Mouse (Mus musculus) gastrocnemius, adult 18-20 months (tissue): Measurements from ENCODE around the gene Atp6v0c. TPM values are rescaled to one million over a fixed set of nuclear protein-coding genes. Genes with fewer than 3 reads are reported as not detected.
A peak's percentile ranks its signal among the peaks of the same experiment; 100 is the strongest.

Experiments used
- DNase-seq: peaks from one replicate; pipeline ENCODE4 v3.0.0; 2021; ENCODE audit warnings: low spot score
- long read RNA-seq, 2 experiments: library from polyadenylated mRNA; stranded (forward); transcript quantifications; one replicate each; pipeline ENCODE4 v2.0.0; 2021
- total RNA-seq, 2 experiments: library from RNA; stranded (reverse); gene quantifications; 2 replicates each; pipeline ENCODE4 v1.2.3; 2021

Atp6v0c gene
- 100 to 1,000 TPM; 151 to 164 TPM for total RNA-seq
- long read RNA-seq, experiment 1, transcript Atp6v0c-201 (3 exons, 1,183 nt): major isoform, 172 of 177 reads
- long read RNA-seq, experiment 1, partial matches to known transcripts: 1 of 177 reads
- long read RNA-seq, experiment 1, other reads (novel, unspliced or antisense): 2 of 177 reads
- long read RNA-seq, experiment 2, transcript Atp6v0c-201 (3 exons, 1,183 nt): major isoform, 173 of 182 reads
- long read RNA-seq, experiment 2, partial matches to known transcripts: 4 of 182 reads
- long read RNA-seq, experiment 2, other reads (novel, unspliced or antisense): 4 of 182 reads

DNA sequence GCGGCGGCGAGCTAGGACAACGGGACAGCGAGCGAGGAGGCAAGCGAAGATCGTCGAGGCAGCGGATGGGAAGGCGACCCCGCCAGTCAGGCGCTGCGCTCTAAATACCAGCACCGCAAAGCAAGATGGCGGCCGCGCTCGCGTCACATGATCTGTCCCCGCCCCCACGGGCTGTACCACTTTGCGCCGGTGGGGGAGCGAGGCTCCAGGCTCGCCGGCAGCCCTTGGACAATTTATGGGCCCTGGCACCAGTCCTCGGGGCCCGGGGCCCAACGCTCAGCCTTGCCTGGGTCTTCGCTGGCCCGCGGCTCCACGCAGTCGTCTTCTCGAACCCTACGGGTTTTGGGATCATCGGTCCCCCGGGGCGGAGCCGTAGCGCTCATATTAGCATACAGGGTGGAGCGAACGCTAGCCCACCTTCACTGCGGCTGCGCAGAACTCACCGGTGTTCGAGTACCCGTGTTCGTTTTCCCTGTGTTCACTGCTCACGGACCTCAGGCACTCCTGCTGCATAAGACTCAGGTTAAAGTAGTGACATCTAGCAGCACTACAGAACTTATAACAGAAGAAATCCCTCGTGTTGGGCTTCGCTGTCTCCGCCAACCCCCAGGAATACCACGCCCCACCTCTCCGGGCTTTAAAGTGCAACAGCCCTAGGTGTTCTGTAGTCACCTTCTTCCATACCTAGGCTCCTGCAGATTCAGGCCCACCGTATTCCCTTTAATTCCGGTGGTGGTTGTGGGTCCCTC lies at the start of gene Atp6v0c:
TSS of gene Atp6v0c (minus strand) at position 386 of the 749 bp plus-strand sequence.
- peak; percentile 95 for DNase-seq

DNA sequence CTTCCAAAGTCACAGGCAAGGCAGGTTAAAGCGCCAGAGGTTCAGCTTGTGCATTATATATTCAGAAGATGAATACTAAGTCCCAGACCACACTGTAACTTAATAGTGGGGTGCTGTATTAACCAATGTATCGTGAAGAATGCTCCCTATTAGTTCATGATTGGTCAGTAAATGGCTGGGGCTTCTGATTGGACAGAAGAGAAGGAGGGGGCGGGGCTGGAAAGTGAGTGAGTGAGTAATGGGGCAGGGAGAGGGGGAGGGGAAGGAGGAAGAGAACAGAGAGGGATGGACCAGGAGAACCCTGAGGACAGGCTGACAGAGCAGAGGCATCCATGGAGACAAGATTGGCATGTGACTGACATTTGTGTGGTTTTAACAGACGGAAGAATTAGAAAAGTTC lies 47.3 kb upstream of the Atp6v0c start:
- no peak for DNase-seq

DNA sequence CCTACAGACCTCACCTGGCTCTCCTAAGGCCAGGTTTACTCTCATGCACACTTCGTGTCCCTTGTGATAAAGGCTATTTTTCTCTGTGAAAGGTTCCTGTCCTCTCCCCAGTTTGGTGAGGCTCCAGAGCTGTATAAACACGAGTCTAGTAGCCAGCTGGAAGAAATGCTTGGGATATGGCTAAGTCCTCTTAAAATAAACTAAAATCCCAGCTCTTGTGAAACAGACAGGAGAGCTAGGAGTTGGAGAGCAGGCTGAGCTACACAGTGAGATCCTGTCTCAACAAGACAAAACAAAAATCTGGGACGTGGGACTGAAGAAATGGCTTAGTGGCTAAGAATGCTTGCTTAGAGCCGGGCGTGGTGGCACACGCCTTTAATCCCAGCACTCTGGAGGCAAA lies 43.7 kb upstream of the Atp6v0c start:
- DNase-seq: no peak

DNA sequence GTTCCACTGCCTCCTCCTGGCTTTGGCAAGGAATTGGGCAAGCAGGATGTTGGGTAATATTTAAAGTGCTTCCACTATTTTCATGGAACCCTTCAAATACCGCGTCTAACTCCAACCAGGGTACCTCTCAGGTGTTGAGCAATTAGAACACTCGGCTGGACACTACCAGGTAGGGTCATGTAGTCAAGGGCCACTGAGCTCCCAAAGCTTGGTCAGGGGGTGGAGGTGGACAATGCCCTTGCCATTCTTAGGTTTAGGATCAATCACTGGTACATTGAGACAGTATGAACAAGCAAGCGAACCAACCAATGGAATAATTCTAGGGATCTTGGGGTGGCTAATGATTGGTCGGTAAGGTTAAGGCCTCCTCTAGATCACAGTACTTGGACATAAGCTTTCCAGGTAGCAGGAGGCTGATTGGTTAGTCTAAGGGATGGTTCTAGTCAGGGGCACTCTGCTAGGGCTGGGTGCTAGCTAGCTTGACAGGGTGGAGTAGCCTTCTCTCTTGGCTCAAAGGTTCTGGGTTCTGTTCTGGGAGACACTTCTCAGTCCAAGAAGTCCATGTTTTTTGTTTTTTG lies 43.0 kb upstream of the Atp6v0c start:
- no peak for DNase-seq

DNA sequence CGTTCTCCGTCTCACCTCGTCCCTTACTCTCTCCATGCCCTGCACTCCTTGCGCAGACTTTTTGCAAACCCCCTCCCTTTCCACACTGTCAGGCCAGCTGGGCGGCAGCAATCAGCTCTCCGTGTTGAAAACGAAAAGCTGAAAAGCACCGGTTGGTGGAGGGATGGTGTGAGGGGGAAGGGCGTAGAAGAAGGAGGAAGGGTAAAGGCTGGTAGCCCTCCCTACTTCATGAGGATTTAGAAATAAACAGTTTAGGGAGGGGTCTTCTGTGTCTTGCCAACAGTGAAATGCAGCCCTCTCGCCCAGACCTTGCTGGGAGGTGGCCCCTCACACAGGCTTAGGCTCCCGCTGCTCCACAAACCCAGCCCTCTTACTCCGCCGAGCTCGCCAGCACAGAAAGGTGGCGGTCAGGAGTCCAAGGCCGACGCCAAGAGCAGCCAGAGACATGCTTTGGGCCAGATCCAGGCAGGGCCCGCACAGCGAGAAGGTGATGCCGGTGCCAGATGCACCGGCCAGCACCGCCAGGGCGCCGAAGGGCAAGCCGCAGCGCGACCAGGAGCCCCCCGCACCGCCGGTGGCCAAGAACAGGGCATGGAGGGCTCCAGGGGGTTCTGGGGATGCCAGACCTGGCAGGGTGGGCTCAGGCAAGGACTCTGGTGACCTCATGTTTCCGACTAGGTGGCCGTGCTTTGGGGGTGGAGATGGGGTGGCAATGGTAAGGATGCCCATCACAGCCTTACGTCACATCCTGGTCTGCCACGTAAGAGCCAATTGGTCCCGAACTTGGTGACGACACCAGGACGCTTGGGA lies 42.3 kb upstream of the Atp6v0c start:
- peak; percentile 24 for DNase-seq

DNA sequence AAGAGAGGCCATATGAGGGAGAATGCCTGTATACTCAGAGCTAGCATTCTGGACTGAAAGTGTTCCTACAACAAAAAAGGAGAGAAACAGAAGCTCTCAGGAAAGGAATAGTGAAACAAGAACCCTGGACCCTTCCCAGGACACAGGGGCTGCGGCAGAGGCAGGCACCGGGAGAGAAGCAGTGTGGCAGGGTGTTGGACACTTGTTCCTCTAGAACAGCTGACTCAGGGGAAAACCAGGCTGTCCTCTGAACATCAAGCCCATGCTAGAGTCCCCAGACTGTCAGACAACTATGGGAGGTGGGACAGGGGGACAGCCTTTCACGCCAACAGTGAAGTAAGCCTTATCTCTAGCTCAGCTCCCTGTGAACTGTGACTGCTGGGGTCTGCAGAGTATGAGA lies 41.1 kb upstream of the Atp6v0c start:
- DNase-seq: no peak

DNA sequence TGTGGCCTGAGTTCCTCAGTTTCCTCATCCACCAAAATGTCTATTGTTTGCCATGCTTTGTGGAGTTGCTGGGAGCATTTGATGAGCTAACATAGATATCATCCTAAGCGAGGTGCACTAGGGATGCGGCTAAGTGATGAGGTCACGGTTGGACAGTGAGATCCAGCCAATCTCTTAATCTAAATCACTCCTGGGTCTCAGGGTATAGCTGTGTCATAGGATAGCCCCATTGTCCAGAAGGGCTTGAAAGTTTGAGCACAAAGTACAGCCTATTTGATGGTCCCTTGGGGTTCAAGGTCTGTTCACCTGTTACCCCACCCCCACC lies 40.4 kb upstream of the Atp6v0c start:
- DNase-seq: no peak

DNA sequence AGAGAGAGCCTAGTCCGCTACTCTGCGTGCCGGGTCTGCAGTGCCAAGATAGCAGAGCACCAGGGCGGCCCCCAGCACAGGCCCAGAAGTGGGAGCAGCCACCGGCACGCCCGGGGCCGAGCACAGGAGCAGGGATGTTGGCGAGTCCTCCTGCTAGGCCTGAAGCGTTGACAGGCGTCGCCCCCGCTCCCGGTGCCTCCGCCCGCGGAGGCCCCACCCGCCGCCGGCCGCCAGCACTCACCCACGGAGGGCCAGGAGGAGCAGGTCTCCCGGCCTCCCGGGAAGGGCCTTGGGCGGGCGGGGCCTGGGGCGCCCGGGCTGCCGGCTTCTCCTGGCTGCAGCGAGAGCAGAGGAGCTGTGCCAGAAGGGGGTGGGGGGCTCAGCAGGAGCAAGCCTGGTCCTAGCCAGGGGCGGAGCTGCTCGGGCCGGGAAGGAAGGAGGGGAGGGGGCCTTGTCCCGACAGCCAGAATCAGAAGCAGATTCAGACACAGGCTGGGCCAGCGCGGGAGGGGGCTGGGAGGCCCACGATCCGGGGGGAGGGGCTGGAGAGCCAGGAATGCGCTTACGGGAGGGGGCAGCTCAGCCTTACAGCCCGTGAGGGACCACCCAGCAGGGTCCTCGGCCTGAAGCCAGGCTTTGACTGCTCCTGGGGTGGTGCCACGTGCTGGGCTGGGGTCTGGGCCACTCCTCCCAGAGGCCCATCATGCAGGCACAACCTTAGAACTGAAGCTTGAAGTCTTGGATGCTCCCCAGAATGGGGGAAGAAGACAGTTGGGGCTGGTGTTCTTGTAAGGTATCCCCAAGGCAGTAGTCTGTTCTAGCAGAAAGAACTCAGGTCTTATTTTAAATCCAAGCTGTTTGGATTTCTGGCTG lies 39.8 kb upstream of the Atp6v0c start, which contains the start of gene Ntn3:
TSS of gene Ntn3 (minus strand) at position 489 of the 873 bp plus-strand sequence.
- peak; percentile 22 for DNase-seq

DNA sequence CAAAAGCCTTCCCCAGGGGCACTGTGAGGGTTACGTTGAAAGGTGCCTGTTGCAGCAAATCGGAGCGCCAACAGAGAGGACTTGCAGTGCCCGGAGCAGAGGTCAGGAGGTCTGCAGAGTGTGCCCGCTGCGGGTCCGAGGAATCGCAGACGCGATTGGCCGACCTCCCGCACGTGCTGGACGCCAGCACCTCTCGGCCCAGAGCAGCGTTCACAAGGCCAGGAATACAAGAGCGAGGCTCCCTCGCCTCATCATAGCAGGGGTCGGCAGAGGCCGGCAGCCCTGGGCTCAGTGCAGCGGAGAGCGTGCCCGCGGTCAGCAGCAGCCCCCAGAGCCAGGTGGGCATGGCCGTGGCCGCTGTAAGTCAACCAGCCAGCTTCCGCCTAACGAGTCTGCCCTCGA lies 39.1 kb upstream of the Atp6v0c start:
- no peak for DNase-seq

DNA sequence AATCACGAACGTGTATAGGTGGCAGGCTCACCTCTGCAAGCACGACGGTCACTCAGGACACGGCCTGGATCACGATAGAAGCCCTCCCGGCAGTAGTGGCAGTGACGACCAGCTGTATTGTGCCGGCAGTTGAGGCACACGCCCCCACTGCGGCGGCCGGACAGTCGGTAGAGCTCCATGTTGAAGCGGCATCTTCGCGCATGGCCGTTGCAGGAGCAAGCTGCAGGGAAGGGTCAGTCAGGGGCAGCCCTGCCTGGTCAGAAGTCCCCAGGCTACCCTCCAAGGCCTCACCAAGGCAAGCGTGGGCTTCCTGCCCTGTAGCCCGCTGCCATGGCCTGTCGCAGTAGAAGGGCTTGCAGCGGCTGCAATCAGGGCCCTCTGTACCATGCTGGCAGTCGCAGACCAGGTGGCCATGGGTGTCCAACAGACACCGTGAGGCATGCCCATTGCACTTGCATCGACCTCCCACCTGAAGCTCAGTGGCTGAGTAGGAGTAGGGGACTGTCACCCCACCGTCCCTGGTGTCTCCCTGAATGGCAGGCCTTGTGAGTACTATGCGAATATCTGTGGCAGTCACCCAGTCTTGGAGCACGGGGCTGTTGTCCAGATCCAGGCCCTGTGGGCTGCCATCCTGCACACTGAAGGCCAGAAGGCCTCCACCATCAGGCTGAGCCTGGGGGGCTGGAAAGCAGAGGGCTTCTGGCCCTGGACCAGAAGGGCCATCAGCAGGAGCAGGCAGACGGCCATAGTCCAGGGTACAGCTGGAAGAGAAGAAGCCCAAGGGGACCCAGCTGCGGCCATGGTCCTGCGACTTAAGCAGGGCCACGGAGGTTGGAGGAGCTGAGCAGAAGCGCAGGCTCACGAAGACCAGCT lies 38.5 kb upstream of the Atp6v0c start:
- DNase-seq: no peak

DNA sequence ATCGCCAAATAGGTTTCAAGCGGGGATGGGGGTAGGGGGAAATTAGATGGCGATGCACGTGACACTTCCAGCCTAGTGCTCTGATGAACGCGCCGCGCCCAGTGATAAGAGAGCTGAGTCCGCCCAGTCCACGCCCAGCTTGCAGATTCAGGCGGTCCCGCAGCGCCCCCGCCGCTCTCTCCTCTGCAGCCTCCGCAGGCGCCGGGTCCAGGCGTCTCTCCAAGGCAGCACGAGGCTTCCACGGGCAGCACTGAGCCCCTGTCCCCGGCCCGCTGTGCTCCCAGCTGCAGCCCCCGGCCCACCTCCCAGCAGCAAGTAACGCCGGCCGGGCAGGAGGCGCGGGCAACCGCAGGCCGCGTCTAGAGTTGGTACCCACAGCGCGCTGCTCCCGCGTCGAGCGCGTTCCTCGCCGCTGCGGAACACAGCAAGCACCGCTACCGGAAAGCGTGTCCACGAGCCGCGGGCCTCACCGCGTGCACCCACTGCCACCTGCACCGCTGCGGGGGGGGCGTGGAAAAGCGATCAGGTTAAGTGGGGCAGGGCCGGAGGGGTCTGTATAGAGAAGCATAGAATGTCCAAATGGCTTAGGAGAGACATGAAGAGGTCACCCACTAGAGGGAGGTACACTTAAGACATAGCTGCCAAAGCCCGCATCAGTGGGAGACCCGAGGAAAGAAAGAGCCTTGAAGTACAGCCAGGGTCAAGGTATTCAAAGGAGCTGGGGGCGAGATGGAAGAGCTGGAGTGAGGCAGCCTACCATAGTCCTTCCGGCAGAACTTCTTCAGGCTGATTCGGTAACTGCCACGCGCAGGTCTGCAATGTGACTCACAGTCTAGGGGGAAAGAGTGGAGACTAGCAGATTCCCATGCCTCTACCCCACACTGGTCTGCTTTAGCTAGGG lies 37.2 kb upstream of the Atp6v0c start:
- DNase-seq: peak; percentile 24

DNA sequence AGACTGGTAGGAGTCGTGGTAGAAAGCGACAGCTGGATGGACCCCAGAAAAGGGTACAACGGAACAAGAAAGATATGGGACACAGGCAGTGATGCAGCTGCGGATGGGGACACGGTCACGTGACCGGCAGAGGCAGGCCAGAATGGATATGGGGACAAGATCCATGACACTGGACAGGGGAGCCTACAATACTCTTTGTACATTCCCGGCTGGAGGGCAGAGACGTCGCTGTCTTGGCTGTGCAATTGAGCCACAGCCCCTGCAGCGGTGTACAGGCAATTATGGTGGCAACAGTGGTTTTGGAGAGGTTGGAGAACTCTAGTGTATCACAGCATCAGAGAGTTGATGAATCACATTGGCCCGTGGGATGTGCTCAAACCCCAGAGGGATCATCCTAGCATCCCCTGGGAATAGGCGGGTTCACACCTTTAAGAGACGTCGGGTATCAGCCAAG lies 36.4 kb upstream of the Atp6v0c start:
- DNase-seq: peak; percentile 46

DNA sequence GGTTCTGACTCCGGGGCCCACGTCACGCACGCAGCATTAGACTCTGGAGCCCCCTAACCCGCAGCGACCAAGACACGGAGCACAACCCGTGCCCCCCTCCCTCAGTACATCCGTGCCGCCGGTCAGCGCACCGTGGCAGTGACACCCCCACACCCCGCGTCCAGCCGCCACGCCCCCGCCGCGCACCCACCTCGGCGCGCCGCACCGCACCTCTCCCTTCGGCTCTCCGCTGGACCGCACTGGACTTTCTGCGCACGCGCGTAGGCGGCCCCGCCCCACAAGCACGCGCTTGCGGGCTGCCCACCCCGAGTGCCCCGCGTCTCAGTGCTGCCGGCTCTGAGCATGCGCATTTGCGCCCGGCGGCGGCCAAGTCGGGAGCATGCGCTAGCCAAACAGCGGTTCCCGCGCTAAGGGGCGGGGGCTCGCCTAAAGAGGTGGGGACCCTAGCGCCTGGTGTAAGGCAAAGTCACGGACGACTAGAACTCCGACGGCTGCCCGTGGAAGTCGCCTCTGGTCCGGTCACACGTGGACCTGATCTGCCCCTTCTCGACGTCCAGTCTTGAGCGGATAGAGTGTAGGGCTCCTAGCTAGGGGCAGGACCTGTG lies 35.9 kb upstream of the Atp6v0c start, which contains the start of gene Tbc1d24:
TSS of gene Tbc1d24 (minus strand) at position 279 of the 605 bp plus-strand sequence.
- peak; percentile 90 for DNase-seq

DNA sequence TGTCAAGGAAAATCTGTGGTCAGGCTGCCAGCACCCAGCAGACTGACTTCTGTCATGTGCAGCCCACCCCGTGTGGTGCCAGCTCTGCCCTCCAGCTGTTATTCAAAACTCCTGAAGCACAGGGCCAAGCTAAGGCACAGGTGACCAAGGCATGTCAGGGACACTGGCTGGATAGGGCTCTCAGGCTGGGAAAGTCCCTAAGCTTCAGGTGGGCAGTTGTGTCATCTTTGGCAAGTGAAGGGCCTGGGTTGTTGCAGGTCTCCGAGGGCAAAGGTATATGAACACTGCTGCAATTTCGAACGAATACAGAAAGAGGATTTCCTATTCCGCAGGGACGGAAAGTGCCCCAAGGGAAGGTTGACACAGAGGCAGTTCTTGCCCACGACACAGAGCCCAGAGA lies 35.3 kb upstream of the Atp6v0c start:
- DNase-seq: peak; percentile 23

DNA sequence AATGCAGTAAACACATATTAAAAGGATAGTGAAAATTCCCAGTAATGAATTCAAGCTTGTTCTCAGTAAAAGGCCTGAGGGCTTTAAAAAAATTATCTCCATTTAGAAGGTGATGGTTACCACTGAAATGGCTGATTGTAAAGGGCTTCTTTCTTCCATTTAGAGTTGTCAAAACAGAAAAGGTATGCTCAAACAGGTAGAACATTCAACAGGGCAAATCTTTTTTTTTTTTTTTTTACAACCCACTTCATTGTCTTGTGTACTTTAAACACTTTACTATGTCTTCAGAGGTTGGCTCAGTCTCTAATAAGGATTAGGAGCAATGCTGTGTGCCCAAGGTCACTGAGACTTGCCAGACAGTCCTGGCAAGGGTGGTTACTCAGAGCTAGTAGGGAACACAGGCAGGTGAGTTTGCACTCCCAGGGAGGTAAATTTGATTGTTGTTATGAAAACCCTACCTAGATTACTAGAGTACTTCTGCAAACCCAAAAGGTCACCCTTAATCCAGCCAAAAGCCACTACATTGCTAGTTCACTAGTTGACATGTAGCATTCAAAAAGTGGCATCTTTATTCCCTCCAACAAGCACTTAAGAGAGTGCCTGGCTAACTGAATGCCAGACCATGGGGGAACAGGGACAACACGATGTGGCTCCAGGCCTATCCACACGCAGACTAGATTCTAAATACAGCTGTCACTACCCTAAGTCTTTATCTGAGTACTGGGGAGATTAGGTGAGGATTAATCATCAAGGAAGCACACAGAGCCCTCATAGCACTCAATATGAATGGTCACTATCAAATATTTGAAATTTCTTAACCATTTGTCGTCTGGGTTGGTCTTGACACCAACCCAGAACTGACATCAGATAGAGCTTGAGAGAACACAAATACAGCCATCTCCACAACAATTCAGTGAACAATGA lies 34.4 kb upstream of the Atp6v0c start:
- DNase-seq: no peak

DNA sequence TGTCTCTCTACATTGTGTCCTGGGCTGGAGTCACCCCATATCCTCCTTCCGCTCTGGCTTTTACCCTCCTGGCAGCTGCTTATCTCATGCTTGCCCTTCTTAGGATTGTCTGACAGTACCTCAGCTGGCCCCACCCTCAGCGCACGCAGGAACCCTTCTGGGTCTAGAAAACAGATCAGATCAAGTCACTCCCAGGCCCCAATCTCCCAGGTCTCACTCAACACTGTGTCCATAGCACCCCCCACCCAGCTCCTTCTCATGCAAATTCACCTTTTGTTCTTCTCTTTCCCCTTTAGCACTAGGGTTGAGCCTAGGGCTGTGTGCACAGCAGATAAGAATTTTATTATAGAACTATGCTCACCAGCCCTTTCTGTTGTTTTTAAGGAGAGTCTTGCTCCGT lies 33.6 kb upstream of the Atp6v0c start:
- no peak for DNase-seq

DNA sequence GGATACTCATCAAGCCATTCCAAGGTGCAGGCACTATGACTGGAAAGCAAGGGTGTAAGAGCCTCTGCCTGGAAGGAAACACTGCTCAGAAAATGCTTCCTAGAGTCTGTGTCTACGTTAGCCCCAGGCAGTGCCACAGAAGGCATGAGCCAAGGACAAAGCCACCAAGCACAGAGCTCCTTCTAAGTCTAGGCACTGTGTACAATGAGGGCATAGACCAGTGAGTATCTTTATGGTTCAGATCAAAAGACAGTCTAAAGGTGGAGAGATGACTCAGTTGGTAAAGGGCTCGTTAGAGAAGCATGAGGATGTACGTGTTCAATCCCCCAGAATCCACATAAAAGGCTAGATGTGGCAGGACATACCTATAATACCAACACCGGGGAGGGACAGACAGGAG lies 31.6 kb upstream of the Atp6v0c start:
- no peak for DNase-seq
